Mouse (Mus musculus) natural killer cell, adult 2 months (primary cell): ENCODE results near the gene 1700016D06Rik.
"Not testable (repeated sequence)": the region's sequence is repeated elsewhere in the genome, so short reads cannot be mapped to it uniquely, and the experiment has no call there.

Source experiments
- DNase-seq, 2 experiments: peaks; one replicate each; pipeline ENCODE4 v3.0.0; 2022; ENCODE audit warnings: low spot score in 2 of 2

Gene 1700016D06Rik

DNA sequence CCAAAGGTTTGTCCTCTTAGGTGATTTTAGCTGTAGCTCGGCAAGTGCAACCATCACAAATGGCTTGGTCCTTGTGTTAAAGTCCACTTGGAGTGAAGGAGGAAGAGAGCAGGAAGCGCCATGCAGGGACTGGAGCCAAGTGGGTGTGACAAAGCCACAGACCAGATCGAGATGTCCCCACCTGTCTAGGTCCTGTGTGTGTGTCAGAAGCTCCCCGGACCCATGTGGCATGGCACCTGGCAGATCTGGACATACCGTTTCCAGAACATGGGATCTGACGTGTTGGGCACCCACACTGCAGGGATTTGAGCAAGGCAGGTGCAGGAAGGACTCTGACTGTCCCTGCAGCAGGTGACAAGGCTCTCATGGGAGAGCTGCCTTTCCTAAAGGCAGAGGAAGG is 565 bp upstream of the 1700016D06Rik start:
- no peak for DNase-seq

GRCm38 (mm10) chr8:11700060-11701032 is 517 bp downstream of the 1700016D06Rik start:
- peak; percentile 9 to 53 for DNase-seq

DNA sequence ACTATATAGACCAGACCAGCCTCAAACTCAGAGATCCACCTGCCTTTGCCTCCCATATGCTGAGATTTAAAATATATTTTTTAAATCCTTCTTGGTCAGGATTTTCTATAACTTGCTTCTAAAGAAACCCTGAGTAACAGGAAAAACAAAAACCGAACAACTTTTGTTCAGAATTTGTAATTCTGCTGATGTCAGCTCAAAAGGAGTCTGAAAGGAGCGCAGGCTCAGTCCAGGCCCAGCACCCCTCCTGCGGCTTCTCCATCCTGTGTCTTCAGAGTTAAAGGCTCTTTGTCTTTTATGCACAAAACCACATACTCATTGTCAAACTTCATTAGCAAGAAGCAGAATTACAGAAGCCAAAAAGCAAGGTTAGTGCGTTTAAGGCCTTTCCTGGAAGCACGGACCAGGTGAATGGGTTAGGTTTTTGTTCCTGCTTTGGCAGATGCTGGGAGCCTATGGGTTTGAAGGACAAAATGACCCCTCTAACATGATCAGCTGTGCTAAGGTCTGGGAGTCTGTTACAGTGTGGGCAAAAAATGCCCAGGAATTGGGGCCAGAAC is 1.3 kb downstream of the 1700016D06Rik start:
- no peak for DNase-seq

DNA sequence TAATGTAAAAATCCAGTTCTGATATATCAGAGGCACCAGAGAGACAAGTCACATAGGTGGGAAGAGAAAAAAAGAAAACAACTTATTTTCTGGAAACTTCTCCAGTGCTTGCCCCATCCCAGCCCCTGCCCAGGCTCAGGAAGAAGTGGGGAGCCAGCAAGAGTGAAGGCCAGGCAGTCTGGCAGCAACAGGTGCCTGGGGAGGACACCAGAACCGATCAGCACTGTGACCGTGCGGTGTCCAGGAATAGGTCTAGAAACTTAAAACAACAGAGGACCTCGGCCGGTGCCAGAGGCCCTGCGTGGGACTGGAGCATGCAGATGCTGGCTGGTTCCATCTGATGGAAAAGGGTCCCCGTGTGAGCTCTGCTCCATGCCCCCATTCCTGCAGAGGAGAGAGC is 3.4 kb downstream of the 1700016D06Rik start:
- DNase-seq: no peak

DNA sequence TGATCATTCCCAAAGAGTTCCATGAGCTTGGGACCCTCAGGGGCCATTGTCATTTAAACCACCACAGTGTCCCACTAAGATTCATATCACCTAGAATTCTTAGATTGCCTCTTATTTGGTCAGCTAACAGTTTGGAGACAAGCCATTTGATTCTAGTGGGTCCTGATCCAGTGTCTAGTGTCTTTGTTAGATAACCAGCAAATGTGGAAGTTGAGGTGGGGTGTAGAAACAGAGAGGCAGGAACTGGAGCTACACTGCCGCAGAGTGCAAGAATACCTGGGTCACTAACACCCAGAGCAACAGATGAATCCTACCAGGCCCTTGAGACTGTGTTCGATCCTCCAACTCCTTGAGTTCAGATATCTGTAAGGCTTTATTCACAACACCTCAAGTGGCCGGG is 4.7 kb downstream of the 1700016D06Rik start:
- no peak for DNase-seq

GRCm38 (mm10) chr8:11693972-11694371 is 6.9 kb downstream of the 1700016D06Rik start:
- no peak for DNase-seq

DNA sequence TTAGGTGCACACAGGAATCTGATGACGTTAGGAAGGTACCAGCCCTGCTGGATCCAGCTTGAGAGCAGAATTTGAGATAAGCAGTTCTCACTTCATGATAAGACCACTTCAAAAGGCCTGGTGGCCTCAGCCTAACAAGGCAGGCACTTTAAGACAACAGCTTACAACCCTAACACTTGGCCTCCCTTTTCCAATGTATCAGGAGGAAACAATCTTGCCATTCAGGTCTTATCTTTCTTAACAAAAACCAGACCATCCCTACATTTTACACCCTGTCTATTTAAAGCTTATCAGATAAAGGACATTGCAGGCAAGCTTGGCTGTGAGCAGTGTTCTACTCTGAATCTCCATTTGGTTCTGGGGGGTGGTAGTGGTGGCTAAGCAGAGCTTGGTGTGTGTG is 8.4 kb downstream of the 1700016D06Rik start:
- no peak for DNase-seq

GRCm38 (mm10) chr8:11691761-11692160 is 9.1 kb downstream of the 1700016D06Rik start:
- DNase-seq: no peak

- DNase-seq: no peak
These were observed 9.6 kb downstream of the 1700016D06Rik start for GRCm38 (mm10) chr8:11691284-11691683.

GRCm38 (mm10) chr8:11689945-11690344 is 10.9 kb downstream of the 1700016D06Rik start:
- DNase-seq: no peak

- no peak for DNase-seq
These were observed 13.6 kb downstream of the 1700016D06Rik start for GRCm38 (mm10) chr8:11687251-11687650.

DNA sequence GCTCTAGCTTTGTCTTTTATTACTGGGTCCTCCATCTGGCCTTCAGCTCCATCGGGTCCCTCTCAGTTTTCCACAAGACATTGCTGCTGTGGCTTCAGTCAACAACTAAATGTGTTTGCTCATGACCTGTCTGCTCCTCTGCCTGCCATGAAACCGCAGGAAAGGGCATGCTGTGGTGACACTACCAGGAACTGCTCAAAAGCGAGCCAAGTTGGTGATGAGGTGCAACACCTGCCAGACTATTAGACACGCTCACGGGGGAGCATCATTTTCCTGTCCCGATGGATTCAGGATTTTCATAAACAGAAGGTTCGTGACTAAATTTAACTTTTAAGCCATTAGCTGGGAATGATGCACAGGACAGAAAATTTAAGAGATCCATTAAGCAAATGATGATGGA is 16.3 kb downstream of the 1700016D06Rik start:
- DNase-seq: no peak

- DNase-seq: no peak
These were observed 32.6 kb downstream of the 1700016D06Rik start for GRCm38 (mm10) chr8:11668308-11668707.

DNA sequence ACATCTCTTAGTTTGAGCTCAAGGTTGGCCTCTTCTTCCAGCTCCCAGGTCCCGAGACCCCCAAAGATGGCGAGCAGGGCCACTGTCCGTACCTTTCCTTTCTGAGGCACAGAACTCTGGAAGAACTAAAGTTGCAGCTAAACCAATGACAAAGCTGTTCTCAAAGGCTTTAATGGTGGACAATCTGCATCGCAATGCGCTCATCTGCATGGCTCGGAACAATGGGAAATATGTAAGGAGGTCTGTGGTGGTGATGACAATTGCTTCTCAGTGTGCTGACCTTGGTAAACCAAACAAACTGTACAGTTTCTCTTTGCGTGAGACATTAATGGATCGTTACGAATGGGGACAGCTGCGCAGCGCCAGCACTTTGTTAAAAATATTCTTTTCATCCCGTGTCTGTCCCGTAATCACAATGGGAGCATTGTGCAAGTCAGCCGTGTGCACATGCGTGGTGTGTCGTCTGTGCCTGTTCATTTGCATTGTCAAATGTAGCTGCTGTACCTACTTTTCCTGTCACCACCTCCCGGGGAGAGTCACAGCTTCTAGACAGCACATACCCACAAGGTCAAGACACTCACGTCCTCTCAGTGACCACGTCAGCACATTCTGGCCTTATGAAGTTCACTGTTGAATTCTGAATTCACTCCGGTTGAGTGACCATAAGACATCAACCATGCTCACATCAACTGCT is 34.7 kb downstream of the 1700016D06Rik start:
- DNase-seq: not testable (repeated sequence)

DNA sequence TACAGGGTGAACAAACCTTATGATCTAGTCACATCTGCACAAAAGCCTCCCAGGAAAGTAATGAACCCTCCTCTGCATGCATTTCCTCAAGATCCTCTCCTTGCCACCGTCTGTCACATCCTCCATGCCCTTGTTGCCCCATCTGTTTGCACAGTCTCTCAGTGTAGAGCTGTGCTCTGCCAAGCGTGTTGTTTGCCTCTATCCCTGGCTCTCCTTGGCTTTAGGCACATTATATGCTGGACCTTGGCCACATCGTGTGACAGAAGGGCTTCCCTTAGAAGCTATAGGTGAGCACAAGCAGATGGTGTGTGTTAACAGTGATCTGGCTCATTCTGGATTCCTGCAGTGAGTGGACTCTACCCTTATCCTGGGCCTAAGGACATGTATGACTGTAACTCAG is 38.9 kb downstream of the 1700016D06Rik start:
- DNase-seq: no peak

GRCm38 (mm10) chr8:11650021-11650420 is 50.8 kb downstream of the 1700016D06Rik start:
- no peak for DNase-seq

- DNase-seq: no peak
These were observed 57.7 kb downstream of the 1700016D06Rik start for GRCm38 (mm10) chr8:11643123-11643522.

DNA sequence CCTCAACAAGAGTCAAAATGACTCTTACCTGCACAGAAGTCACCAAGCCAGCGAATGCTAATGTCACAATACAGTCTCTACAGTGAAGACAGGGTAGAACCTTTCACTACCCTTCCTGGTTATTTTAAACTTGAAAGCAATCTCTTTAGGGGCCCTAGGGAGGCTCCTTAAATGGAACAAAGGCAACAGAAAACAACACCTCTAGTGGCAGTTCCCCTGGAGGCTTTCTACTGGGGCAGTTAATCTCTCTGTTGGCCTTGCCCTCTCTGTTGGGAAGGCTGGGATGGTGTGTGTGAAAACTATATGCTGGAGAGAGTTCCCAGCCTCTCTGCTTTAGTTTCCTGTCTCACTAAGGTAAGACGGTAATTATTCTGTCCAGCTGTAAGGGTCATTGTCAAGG is 60.3 kb downstream of the 1700016D06Rik start:
- no peak for DNase-seq

DNA sequence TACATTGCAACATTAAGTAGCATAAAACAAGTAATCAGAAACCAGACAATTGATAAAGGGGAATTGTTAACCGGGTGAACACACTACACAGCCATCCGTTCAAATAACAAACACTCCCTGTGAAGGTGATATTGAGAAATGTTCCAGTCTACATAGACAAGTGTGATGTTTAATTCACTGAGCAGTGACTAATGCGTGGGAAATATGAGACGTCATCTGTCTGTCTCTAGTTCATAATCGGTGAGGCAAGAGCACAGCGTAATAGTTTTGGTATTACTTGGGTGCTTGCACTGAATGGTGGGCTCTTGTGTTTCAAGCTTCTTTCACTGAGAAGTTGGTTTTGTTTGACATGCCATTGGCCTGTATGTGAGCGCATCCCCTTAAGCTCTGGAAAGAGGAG is 63.3 kb downstream of the 1700016D06Rik start:
- DNase-seq: no peak

DNA sequence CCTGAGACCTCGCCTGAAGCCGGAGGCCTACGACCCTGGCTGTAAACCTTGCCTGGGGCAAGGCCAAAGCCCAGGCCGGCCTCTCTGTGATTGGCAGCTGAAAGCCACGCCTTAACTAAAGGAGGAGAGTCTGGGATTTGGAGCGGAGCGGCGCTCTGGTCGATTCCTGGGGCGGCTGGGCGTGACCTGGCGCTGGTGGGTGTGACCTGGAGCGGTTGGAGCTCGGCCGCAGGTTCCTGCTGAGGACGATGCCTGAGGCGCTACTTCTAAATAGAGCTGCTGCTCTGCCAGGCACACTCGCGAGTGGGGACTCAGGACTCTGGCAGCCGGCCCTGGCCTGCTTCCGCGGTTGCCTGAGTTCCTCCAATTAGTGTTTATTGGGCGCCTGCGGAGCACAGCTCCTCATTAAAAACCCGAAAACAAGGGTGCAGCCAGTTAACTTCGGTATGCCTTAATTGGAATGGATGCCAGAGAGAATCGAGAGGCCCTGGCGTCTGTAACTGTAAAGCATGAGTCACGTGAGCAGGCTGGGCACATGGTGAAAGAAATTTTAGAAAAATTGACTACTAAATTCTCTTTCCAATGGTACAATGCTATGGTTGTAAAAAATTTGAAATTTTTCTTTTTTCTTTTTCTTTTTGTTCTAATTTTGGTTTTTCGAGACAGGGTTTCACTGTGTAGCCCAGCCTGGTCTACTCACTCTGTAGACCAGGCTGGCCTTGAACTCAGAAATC is 64.4 kb downstream of the 1700016D06Rik start:
- peak; percentile 39 to 41 for DNase-seq

GRCm38 (mm10) chr8:11635611-11636081 is 65.2 kb downstream of the 1700016D06Rik start, which contains the start of gene Ankrd10:
TSS of gene Ankrd10 (minus strand) at chr8:11635757.
- peak; percentile 95 to 98 for DNase-seq
